Mouse (Mus musculus): Measurements from ENCODE around the gene Cdh13.

The Cdh13 gene

DNA sequence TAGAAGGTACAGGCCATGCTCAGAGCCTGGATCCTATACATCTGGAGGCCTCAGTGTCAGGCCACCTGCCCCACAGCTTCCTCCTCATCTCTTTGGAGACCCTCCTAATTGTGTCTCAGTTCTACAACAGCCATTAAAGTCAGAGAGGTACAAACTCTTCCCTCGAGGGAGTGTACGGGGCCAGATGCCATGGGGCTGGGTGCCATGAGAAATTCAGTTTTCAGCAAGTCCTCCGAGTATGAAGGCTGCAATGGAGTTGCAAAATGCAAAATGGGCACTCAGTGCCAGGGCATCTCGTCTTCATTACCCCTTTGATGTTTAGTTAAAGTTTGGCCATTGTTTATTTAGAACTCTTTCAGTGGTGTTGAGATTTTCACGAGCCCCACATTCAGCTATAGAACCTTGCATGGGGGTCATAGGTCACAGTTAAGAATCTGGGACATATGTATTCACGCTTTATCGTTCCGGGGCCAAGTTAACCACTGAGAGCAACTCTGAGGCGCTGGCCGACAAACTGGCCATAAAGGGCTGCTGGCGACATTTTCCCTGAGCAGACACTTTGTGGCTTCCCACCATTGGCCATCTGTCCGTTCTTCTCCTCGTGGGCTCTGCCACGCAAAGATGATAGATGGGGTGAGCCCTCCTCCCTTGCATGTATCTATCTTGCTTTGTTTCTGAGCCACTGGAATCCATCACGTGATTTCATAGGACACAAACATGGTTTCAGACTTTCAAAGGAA, 681.7 kb downstream of the Cdh13 start:
- no peak for DNase-seq

DNA sequence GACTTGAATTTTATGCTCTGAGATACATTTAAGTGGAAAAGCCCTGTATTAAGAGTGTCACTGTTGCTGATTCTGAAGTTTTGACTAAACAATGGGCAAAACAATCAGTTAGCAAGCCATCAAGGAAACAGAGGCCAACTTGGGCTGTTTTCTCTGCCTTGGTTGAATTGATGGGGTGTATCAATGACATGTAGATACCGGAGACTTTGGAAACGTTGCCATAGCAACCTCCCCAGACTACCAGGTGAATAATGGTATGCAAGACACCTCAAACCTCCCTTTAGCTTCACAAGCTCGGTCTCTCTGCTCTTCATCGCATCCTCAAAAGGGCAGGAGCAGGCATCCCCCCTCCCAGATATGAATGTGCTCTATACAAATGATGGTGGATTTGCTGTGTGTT, 685.4 kb downstream of the Cdh13 start:
- DNase-seq = no peak

DNA sequence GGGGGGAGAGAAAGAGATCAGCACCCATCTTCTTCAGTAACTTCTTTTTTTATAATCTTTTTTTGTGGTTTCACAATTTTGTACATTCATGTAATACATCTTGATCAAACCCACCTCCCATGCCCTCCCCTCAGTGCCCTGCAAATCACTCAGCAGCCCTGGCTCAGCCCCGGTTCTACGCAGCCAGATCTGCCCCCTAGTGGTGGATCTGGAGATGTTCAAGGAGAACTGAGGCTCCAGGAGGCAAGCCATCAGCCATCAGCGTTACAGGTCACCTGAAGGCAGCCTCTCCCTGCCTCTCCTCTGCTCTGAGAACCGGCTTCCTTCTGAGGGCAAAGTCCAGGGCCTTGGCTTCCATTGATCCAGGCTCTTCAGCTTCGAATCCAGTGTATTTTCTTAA, 696.3 kb downstream of the Cdh13 start:
- no peak for DNase-seq

DNA sequence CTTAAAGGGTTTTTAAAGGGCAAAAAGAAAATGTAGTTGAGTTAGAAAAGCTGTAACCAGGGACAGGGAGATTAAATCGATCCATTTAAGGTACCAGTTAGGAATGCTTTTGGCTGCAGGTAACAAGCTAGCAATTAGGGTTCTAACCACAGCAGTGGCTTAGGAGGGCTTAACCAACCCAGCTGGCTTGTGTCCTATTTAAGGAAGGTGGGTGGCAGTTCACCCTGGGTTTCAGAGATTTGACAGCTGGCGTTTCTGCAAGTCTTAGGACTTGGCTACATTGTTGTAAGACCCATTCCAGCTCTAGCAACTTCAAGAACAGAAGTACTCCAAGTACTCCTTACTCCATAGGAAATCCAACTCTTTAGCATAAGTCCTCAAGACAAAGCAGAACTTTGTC, 700.2 kb downstream of the Cdh13 start:
- DNase-seq = no peak

DNA sequence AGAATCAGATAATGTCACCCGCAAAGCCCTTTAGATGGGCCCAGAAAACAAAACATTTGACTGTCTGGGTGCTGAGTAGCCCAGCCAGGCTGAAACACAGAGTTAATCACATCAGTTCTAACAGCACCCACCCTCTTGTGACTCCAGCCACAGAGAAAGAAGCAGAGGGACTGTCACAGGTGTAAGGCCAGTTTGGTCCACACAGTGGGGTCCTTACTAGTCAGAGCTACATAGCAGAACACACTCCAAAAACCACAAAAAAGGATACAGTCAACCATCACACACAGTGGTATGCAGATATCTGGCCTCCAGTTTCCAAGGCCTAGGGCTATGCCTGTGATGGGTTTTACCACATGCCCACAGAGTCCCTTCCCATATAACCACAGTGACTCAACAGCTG, 703.3 kb downstream of the Cdh13 start:
- DNase-seq = no peak

DNA sequence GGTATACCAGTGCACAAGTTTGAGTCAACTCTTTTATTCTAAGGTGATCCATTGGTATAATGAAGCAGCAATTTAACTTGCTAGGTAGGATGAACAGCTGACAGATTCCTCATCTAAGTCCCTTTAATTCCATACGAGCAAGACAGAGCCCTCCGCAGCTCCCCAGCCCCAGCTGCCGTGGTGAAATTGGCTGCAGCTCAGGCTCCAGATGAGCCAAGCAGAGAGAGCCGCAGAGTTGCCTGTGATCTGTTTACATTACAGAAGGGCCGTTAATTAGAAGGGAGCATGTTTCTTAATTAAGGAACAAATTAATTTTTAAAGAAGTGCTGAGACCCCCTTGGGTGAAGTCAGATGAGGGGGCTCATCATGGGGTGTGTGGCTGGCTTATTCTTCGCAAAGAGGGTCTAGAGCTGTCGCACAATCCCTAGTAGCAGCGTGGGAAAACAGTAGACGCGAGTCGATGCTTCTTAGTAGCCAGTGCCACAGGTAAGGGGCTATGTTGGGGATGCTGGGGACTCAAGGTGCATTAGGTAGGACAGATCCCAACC, 712.2 kb downstream of the Cdh13 start:
- DNase-seq = no peak

DNA sequence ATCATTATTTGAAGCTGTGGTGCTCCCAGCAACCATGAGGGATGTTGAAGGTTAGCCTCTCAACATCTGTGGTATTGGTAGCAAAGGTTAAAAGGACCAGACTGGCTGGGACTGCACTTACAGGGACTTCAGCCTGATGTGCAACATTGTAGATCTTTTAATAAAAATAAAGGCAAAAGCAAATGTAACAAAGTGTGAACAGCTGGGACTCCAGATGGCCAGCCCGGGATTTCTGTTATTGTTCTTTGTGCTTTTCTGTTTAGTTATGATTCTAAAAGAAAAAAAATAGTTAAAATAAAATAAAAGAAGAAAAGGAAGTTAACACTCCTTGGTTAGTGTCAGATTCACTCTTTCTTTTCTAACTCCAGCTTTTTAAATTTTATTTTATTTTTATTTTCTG, 717.1 kb downstream of the Cdh13 start:
- DNase-seq = peak; percentile 51

DNA sequence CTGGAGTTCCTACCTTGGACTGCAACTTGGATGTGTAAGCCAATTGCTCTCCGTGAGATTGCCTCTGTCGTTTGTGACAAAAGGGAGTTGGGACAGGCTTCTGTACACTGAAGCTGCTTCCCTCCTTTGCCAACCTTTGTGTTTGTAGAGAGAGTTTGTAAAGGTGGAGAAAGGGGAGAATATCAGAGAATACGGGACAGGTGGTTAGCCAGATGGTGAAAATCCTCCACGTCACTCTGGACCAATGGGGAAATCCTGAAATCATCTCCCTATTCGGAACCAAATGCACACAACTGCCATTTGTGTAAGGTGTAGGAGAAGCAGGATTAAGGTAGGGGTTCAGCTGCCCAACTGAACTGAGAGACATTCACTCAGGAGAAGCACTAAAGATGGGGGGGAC, 721.3 kb downstream of the Cdh13 start:
- DNase-seq = no peak

DNA sequence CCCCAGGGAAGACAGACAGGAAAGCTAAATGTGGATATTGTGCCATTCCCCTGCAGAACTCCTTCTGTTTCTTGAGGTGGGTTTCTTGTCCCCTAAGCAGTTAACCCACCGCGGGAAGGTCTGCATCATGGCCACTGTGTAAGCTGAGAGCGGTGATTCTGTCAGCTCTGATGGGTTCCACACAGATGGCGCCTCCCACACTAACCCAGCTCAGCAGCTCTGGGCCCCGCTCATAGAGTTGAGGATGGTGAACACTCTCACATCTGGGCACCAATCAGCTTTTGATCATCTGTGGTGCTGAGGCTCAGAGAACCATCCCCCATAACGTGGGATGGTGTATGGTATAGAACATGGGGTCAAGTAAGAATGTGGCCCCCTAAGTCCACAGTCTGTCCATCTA, 735.1 kb downstream of the Cdh13 start:
- peak; percentile 25 for DNase-seq

DNA sequence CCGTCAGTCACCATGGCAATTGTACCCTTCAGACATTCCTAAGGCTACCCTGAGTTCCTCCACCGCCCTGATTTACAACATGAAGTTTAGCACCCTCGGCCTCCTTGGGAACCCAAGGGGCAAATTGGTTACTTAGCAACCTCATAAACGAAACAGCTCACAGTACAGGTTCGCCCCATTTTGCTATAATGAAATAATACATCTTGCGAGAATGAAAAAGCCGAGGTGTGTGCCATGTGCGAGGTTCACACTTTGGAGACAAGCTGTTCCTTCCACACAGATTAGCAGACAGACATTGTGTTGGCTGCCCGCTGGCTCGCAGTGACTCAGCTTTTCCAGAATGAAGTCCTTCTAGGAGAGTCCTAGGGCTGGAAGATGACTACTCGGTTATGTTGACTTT, 737.2 kb downstream of the Cdh13 start:
- peak; percentile 70 for DNase-seq

DNA sequence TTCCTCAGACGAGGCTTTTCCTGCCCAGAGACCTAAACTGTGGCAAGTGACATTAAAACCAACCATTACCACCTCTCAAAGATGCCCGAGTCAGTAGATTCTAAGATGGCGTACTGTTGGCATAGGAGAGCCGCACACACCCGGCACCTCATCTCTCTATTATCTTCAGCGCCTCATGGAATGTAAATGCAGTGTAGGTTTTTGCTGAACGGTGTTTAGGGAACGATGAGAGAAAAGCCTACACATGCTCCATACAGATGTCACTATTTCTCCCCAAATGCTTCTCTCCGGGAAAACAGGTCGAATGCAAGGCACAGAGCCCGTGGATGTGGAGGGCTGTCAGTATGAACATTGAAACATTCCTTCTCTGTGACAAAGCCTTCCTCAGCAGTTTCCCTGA, 737.9 kb downstream of the Cdh13 start:
- DNase-seq = no peak

DNA sequence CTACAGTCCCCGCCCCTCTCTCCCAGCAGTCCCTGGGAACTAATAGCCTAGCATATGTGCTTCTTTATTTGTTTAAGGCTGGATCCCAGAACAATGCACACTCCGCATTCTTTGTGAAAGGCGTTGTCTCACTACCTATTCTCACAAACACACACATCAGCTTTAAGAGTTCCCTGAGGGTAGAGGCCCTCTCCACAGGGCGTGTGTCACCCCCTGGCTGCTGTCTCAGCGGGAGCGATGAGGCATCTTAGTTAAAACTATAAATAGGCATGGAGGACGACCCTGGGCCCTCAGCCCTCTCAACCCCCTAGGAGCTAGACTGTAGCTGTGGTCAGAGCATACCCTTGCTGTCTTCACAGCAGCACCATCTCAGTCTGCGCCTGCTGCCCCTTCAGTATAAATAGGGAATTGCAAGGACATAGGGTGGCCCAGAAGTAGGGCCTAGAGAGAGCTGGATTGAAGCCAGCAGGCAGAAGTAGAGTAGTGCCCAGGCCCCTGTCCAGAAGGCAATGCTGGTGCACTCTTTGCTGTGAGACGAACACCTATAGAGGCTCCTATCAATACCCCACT, 738.9 kb downstream of the Cdh13 start:
- no peak for DNase-seq

DNA sequence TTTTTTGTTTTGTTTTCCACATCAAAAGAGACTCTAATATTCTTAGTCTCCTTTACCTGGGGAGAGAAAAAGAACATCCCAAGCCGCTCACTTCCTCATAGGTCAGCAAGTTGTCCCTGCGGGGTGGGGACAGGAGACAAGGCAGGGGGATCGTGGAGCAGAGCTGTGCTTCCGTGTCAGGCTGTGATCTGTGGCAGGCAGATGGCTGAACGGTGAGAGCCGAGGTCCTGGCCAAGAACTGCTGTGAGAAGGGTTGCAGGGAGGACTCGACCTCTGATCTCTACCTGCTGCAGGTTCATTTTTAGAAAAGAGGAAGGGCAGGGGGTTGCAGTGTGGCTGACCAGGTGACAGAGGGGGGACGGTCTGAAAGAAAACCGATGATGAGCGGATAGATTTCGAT, 749.9 kb downstream of the Cdh13 start:
- no peak for DNase-seq

DNA sequence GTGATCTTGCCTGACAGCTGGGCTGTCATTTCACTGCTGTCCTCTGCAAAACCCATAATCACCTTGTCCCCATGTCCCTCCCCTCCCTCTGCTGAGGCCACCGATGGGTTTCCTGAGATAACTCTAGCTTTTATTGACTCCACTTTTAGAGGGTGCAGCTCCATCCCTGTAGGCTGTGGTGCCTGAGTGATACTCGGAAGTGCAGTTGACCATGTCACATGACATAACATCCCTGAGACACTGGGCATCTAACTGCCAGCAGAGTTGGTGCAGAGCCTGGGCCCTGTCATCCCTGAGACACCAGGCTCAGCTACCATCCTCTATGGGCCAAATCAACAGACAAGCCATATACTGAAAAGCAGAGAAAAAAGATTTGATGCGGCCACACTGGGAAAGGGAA, 750.5 kb downstream of the Cdh13 start:
- no peak for DNase-seq

DNA sequence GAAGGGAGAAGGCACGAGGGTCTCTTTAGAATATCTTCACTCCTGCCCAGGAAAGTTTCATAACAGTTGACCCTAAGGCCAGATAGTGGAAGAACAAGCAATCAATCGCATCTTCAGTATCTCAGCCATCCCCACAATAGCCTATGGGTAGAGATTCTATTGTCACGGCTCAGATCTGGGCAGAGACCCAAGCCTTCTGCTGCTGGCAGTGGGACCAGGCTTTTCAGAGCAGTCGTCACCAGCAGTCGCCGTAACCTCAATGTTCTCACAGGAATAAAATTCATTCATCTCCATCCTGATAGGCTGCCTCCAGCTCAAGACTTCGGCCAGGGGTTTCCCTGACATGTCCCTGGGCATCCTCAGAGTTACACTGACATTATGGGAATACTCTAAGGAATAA, 751.6 kb downstream of the Cdh13 start:
- DNase-seq = peak; percentile 79

DNA sequence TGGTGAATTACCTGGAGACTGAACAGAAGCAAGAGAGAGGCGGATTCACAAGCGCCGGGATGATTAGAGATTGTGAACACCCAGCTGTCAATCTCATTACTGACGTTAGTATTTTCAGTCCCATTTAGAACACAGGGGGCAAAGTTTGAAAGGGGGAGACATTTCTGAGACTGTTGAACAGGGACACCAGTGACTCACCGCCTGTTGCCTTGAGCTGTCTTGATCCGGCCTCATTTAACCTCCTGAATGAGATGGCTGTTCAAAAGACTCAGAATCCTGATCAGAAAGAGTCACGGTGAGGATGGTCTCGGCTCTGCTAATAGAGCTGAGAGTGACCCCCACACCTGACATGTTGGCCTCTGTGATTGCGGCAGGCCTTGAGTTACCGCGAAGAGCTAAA, 754.0 kb downstream of the Cdh13 start:
- DNase-seq = no peak

DNA sequence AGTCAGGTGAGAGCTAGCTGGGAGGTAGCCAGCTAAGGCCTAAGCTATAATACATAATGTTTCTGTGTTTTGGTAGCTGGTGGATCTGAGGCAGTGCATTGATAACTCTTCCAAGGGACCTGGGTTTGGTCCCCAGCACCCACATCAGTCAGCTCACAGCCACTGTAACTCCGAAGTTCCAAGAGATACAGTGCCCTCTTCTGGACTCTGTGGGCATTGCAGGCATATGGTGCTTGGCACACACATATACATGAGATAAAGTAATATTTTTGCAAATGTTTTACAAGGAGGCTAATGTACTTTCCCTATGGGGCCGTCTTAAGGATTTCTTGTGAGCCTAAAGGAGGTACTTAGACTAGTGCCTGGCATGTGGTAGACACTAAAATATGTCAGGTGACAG, 755.8 kb downstream of the Cdh13 start:
- no peak for DNase-seq

DNA sequence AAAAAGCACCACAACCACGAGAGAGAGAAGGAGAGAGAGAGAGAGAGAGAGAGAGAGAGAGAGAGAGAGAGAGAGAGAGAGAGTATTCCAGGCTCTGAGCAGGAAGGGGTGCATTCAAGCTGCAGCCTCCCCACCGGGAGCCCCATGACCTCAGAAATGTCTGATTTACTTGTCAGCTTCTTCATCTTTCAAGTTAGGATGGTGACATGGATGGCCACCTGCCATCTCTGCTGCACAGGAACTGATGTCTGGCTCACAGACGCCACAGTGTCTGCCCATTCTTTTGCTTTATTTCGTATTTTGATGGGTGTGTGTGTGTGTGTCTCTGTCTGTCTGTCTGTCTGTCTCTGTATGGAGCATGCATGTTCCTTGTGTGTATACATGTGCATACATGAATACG, 774.3 kb downstream of the Cdh13 start:
- DNase-seq = no peak

DNA sequence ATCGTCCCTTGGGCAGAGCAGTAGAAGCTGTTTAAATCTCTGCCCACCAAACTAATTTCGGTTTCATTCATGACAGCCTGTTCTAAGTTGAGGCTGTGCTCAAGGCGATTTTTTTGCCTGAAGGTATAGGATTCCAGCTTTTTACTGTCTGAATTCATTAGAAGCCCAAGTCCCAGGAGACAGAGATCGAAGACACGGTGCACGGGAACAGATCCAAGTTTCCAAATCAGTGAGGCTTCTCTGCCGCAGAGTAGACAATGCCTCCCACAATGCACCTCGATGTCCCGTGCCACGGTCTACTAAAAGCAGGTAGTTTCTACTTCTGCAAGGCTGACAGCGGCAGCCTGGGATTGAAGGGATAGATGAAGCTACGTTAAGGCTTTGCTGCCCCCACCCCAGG, 778.1 kb downstream of the Cdh13 start:
- DNase-seq = no peak

DNA sequence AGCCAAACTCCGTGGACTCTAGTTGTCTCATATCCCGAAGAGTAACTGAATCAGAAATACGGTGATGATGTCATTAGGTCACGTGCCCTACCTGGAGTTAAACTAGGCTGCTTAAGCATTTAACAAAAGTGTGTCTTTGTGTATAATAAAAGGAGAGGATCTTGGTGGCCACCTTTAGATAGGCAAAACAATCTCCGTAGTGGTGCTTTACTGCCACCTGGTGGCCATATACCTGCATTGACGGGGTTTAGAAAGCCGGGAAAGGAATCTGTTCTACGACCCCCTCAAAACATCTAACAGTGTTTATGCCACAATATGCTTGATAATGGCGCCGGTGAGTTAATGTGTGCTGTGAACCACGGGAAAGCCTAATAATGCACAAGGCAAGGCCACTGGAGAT, 781.0 kb downstream of the Cdh13 start:
- no peak for DNase-seq

DNA sequence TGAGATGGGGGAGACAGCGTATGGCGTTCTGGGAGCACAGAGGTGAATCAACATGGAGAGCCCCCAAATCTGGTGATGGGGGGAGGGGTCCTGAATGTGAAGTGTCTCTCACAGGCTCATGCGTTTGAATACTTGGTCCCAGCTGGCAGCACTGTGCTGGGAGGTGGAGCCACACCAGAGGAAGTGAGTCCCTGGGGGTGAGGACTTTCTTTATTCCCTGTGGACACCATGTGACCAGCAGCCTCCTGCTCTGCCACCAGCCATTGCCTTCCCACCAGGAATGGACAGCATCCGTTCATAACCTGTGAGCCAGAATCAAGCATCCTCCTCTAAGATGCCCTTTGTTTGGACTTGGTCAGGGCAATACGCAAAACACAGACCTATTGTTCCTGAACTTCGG, 788.8 kb downstream of the Cdh13 start:
- no peak for DNase-seq

DNA sequence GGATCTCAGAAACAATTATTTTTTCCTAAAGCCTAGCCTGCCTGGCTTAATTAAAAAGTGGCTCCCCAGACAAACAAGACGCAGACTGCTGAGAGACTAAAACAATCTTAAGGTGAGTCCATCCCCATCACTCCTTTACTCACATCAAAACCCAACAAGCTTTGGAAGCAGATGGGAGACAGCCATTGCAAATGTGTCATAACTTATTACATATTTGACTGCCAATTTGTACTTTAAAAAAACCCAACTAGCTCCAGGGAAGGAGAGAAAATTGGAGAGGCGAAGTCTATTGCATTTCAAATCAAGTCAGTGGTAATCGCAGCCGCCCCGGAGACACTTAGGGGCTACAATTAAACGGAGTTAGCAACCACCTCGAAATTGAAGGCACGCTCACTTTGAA, 801.5 kb downstream of the Cdh13 start:
- DNase-seq = peak; percentile 28

DNA sequence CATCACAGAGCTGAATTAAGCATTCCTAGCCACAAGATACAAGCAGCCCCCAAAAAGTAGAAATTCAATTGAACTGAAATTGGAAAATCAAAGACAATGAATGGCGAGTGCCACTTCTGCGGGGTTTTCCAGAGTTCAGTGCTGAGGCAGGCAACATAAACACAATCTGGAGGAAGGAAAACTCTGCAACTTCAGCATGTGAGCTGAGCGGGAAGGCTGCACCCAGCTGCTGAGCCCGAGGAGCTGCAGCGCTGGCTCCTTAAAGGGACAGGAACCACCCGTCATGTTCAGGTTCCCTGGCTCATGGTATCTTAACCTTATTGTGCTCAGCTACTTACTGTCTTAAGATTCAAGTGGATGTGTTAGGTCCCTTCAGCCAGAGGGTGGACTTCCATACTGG, 814.7 kb downstream of the Cdh13 start:
- no peak for DNase-seq

DNA sequence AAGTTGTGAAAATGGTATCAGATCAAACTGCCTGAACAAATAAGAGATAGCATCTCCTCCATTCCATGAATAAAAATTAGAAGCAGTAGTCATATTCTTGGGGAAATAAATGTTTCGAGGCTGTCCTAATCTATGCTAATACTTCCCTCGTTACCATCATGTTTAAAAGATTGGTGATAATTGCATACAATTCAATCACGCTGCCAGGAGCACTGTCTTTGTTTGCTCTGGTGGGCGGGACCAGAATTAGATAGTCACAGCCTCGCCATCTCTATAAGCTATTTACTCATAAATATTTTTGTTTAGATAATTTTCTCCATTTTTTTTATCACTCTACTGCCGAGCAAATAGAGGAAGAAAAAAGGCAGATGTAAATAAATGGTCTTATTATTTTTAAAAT, 819.3 kb downstream of the Cdh13 start:
- DNase-seq = no peak

DNA sequence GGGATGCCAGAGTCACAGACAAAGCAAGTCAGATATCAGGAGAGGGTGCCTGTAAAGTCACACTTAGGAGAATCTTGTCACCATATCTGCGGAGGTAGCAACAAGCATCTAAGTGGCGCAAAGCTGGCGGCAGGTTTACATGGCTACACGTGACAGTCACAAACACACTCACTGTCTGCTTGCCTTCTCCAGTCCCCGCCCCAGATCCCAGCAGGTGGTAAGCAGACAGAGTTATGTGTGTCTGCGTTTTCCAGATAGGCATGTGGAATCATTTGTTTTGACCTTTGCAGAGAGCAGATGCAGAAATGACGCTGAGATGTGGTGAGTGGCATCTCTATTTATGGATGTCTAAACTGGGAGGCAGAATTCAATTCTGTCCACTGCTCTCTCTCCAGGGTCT, 826.1 kb downstream of the Cdh13 start:
- no peak for DNase-seq
